In genomic region chr12:11132418-11132817, GRCm38 (mm10) we compare ENCODE assay signal across 22 mouse cellular contexts. TPM values are rescaled to one million over a fixed set of nuclear protein-coding genes. Genes with fewer than 3 reads are reported as not detected.
DNase-seq lines count a peak whose midpoint lies in the region; ATAC-seq and TF ChIP-seq lines count a peak whose summit lies in the region.
"Had no signal": no experiment of that assay in that cellular context is flagged by ENCODE, and none has a peak within 500 bp of the region (broad histone marks: within the 10 kb centered on the region; RNA-seq: fewer than 3 reads in every experiment).

No protein-coding gene starts in this region.

- ATAC-seq in frontal cortex, adult (ENCODE audit: low TSS enrichment), result peak; percentile 52
- peak; percentile 49 for ATAC-seq in lung, postnatal 0 days
- ATAC-seq: activated CD4-positive, CD25-positive, alpha-beta regulatory T cell, adult 4 months; CD4-positive, CD25-positive, alpha-beta regulatory T cell, adult 4 months; Patski had no signal

- no peak for TF ChIP-seq CTCF in lung, postnatal 0 days (IDR thresholded peaks at IDR 0.05)
- no peak for TF ChIP-seq CTCF in lung, adult 2 months (IDR thresholded peaks at IDR 0.05; ENCODE audit: insufficient read depth, low read length)

- H3K27ac ChIP-seq in lung, postnatal 0 days (ENCODE audit: low read length), result no peak overlapping the region

- H3K36me3 ChIP-seq in lung, postnatal 0 days (ENCODE audit: insufficient read depth, low read length), result no peaks in the 10 kb centered on the region
- H3K36me3 ChIP-seq: G1E had no signal

- TF ChIP-seq EP300 in lung, postnatal 0 days (IDR thresholded peaks at IDR 0.05), result no peak

- no peak for DNase-seq in frontal cortex, postnatal 14 days (ENCODE audit: low spot score in 2 of 2)
- peak; percentile 17 for DNase-seq in lung, postnatal 0 days (ENCODE audit: low spot score)
- no peak for DNase-seq in lung, adult 2 months
- peak; percentile 53 for DNase-seq in lung, postnatal 10 days
- DNase-seq in lung, postnatal 25 days (ENCODE audit: low spot score), result no peak
- DNase-seq: adrenal gland, adult 2 months; adrenal gland, adult 8-10 months; adrenal gland, postnatal 10 days; adrenal gland, postnatal 14 days; adrenal gland, postnatal 25 days; adrenal gland, postnatal 36 days; B cell, adult 2 months; cerebellum, adult 11 months; cerebellum, adult 11-12 months; cerebellum, adult 18-20 months had no signal

- H3K4me2 ChIP-seq in lung, postnatal 0 days (replicated peaks; ENCODE audit: low read depth, low read length), result no peak overlapping the region

- no peaks in the 10 kb centered on the region for H3K4me1 ChIP-seq in lung, postnatal 0 days (ENCODE audit: insufficient read depth, low read depth, low read length)
- peaks cover 2% of the 10 kb centered on the region; the same call in 1 of the 2 replicates for H3K4me1 ChIP-seq in lung, adult 2 months (ENCODE audit: control insufficient read depth, insufficient read depth, low read length)

- no peak overlapping the region for H3K9ac ChIP-seq in lung, postnatal 0 days (replicated peaks; ENCODE audit: low read depth)

- H3K4me3 ChIP-seq in lung, postnatal 0 days (ENCODE audit: low read depth, low read length), result no peak overlapping the region
- no peak overlapping the region for H3K4me3 ChIP-seq in lung, adult 2 months (replicated peaks; ENCODE audit: extremely low read depth, low read depth, low read length)

- TF ChIP-seq POLR2A in lung, adult 2 months (IDR thresholded peaks at IDR 0.05; ENCODE audit: borderline replicate concordance, extremely low read depth, low read depth, low read length), result no peak

- H3K27me3 ChIP-seq in lung, postnatal 0 days (replicated peaks; ENCODE audit: insufficient read depth, low read length), result no peaks in the 10 kb centered on the region
- H3K27me3 ChIP-seq: CH12.LX had no signal

- no peaks in the 10 kb centered on the region for H3K9me3 ChIP-seq in lung, postnatal 0 days (ENCODE audit: low read length)
- H3K9me3 ChIP-seq: G1E had no signal

RNA-seq across cellular contexts. Expression of gene Kcns3, which starts 18.4 kb away (rescaled TPM):
- polyA plus RNA-seq in lung, postnatal 0 days (2015; fragmentation: Nextera tagmentation; extraction: Ambion mirVana), result 8.8 and 11.0 TPM in 2 replicates
- polyA plus RNA-seq in lung, adult 2 months (2012; rRNA removed), result 8.2 and 10.0 TPM in 2 replicates
- polyA plus RNA-seq: activated CD4-positive, CD25-positive, alpha-beta regulatory T cell, adult 4 months; C2C12; CD4-positive, CD25-positive, alpha-beta regulatory T cell, adult 4 months; Patski had no signal

Comparison
In these comparisons a context has a peak if more than half of its experiments do, and no peak if none do; other contexts are left out.
1. DNase-seq: peak in lung, postnatal 0 days (single experiment) and lung, postnatal 10 days (single experiment); none in frontal cortex, postnatal 14 days (0 of 2), lung, adult 2 months (single experiment) and lung, postnatal 25 days (single experiment).